Mouse (Mus musculus): Measurements from ENCODE around the gene Hsd17b7. TPM values are rescaled to one million over a fixed set of nuclear protein-coding genes. Genes with fewer than 3 reads are reported as not detected.
"Not testable (repeated sequence)": the region's sequence is repeated elsewhere in the genome, so short reads cannot be mapped to it uniquely, and the experiment has no call there.

The Hsd17b7 gene
- polyA plus RNA-seq, 1 experiment from 2014 or later: 25.7 TPM

- Histone ChIP-seq H3K9me3 (ENCODE audit: low read length) (no peaks in the 10 kb centered on the region), H3K4me2 (ENCODE audit: low read depth, low read length) (no peak overlapping the region), H3K27ac (ENCODE audit: low read depth) (no peak overlapping the region), H3K4me1 (ENCODE audit: insufficient read depth) (no peaks in the 10 kb centered on the region), H3K36me3 (replicated peaks; ENCODE audit: insufficient read depth, low read length) (no peaks in the 10 kb centered on the region), H3K27me3 (ENCODE audit: insufficient read depth, low read length) (no peaks in the 10 kb centered on the region), H3K9ac (replicated peaks) (no peak overlapping the region), H3K4me3 (ENCODE audit: low read depth, low read length) (no peak overlapping the region)
- no peak for TF ChIP-seq CTCF (IDR thresholded peaks at IDR 0.05; ENCODE audit: low read depth)
- ATAC-seq: no peak
- 68% methylated on average over 3 of the region's 3 CpGs for WGBS (ENCODE audit: insufficient replicate concordance)
- no peak for DNase-seq
Measured at GRCm38 (mm10) chr1:170005297-170005696, 36.3 kb upstream of the Hsd17b7 start.

GRCm38 (mm10) chr1:169993901-169994300 lies 24.9 kb upstream of the Hsd17b7 start:
- not testable (repeated sequence) for H3K27me3 ChIP-seq (ENCODE audit: insufficient read depth, low read length); DNase-seq; H3K27ac ChIP-seq (ENCODE audit: low read depth); H3K9ac ChIP-seq (replicated peaks); ATAC-seq; H3K36me3 ChIP-seq (replicated peaks; ENCODE audit: insufficient read depth, low read length); H3K4me3 ChIP-seq (ENCODE audit: low read depth, low read length); H3K9me3 ChIP-seq (ENCODE audit: low read length); H3K4me1 ChIP-seq (ENCODE audit: insufficient read depth); H3K4me2 ChIP-seq (ENCODE audit: low read depth, low read length)
- WGBS (ENCODE audit: insufficient replicate concordance): 82% methylated on average over 6 of the region's 6 CpGs

- no peak overlapping the region for H3K4me3 ChIP-seq (ENCODE audit: low read depth, low read length)
- no peak overlapping the region for H3K27ac ChIP-seq (ENCODE audit: low read depth)
- H3K27me3 ChIP-seq (ENCODE audit: insufficient read depth, low read length): no peaks in the 10 kb centered on the region
- 73% methylated on average over 1 of the region's 1 CpGs for WGBS (ENCODE audit: insufficient replicate concordance)
- H3K4me1 ChIP-seq (ENCODE audit: insufficient read depth): no peaks in the 10 kb centered on the region
- no peaks in the 10 kb centered on the region for H3K9me3 ChIP-seq (ENCODE audit: low read length)
- no peak for ATAC-seq
- H3K9ac ChIP-seq (replicated peaks): no peak overlapping the region
- no peak for TF ChIP-seq EP300 (IDR thresholded peaks at IDR 0.05; ENCODE audit: low read depth)
- no peak for TF ChIP-seq CTCF (IDR thresholded peaks at IDR 0.05; ENCODE audit: low read depth)
- no peaks in the 10 kb centered on the region for H3K36me3 ChIP-seq (replicated peaks; ENCODE audit: insufficient read depth, low read length)
- no peak for DNase-seq
- no peak overlapping the region for H3K4me2 ChIP-seq (ENCODE audit: low read depth, low read length)
Measured at GRCm38 (mm10) chr1:169986166-169986565, 17.1 kb upstream of the Hsd17b7 start.

GRCm38 (mm10) chr1:169977621-169978020 lies 8.6 kb upstream of the Hsd17b7 start:
- 83% methylated on average over 4 of the region's 4 CpGs for WGBS (ENCODE audit: insufficient replicate concordance)
- no peak overlapping the region for H3K4me3 ChIP-seq (ENCODE audit: low read depth, low read length)

GRCm38 (mm10) chr1:169971998-169972397 lies 3.0 kb upstream of the Hsd17b7 start:
- no peak for ATAC-seq
- peaks cover 16% of the 10 kb centered on the region for H3K4me1 ChIP-seq (ENCODE audit: insufficient read depth)
- H3K9me3 ChIP-seq (ENCODE audit: low read length): no peaks in the 10 kb centered on the region
- no peak for DNase-seq
- H3K36me3 ChIP-seq (replicated peaks; ENCODE audit: insufficient read depth, low read length): no peaks in the 10 kb centered on the region
- no peak overlapping the region for H3K9ac ChIP-seq (replicated peaks)
- H3K4me3 ChIP-seq (ENCODE audit: low read depth, low read length): no peak overlapping the region
- no peak overlapping the region for H3K27ac ChIP-seq (ENCODE audit: low read depth)
- no peaks in the 10 kb centered on the region for H3K27me3 ChIP-seq (ENCODE audit: insufficient read depth, low read length)
- no peak overlapping the region for H3K4me2 ChIP-seq (ENCODE audit: low read depth, low read length)
- 62% methylated on average over 2 of the region's 2 CpGs for WGBS (ENCODE audit: insufficient replicate concordance)
- TF ChIP-seq EP300 (IDR thresholded peaks at IDR 0.05; ENCODE audit: low read depth) (no peak), CTCF (IDR thresholded peaks at IDR 0.05; ENCODE audit: low read depth) (no peak)

More at GRCm38 (mm10) chr1:169977621-169978020, 8.6 kb upstream of the Hsd17b7 start:
- DNase-seq (no peak), ATAC-seq (no peak)
- no peaks in the 10 kb centered on the region for H3K36me3 ChIP-seq (replicated peaks; ENCODE audit: insufficient read depth, low read length)
- no peak overlapping the region for H3K27ac ChIP-seq (ENCODE audit: low read depth)
- TF ChIP-seq EP300 (IDR thresholded peaks at IDR 0.05; ENCODE audit: low read depth): no peak
- no peak for TF ChIP-seq CTCF (IDR thresholded peaks at IDR 0.05; ENCODE audit: low read depth)
- H3K4me2 ChIP-seq (ENCODE audit: low read depth, low read length): no peak overlapping the region
- no peak overlapping the region for H3K9ac ChIP-seq (replicated peaks)
- H3K4me1 ChIP-seq (ENCODE audit: insufficient read depth): no peaks in the 10 kb centered on the region
- no peaks in the 10 kb centered on the region for H3K9me3 ChIP-seq (ENCODE audit: low read length)
- H3K27me3 ChIP-seq (ENCODE audit: insufficient read depth, low read length): no peaks in the 10 kb centered on the region

GRCm38 (mm10) chr1:169970936-169971335 lies 1.9 kb upstream of the Hsd17b7 start:
- Histone ChIP-seq H3K4me2 (ENCODE audit: low read depth, low read length) (no peak overlapping the region), H3K4me1 (ENCODE audit: insufficient read depth) (peaks cover 16% of the 10 kb centered on the region), H3K4me3 (ENCODE audit: low read depth, low read length) (no peak overlapping the region), H3K36me3 (replicated peaks; ENCODE audit: insufficient read depth, low read length) (no peaks in the 10 kb centered on the region), H3K9ac (replicated peaks) (no peak overlapping the region), H3K27me3 (ENCODE audit: insufficient read depth, low read length) (no peaks in the 10 kb centered on the region), H3K27ac (ENCODE audit: low read depth) (no peak overlapping the region), H3K9me3 (ENCODE audit: low read length) (no peaks in the 10 kb centered on the region)
- TF ChIP-seq EP300 (IDR thresholded peaks at IDR 0.05; ENCODE audit: low read depth) (no peak), CTCF (IDR thresholded peaks at IDR 0.05; ENCODE audit: low read depth) (no peak)
- no peak for ATAC-seq
- DNase-seq: no peak
- WGBS (ENCODE audit: insufficient replicate concordance): 85% methylated on average over 4 of the region's 4 CpGs

- TF ChIP-seq EP300 (IDR thresholded peaks at IDR 0.05; ENCODE audit: low read depth) (no peak), CTCF (IDR thresholded peaks at IDR 0.05; ENCODE audit: low read depth) (no peak)
- Histone ChIP-seq H3K9ac (replicated peaks) (peak overlapping the region; percentile 59), H3K27ac (ENCODE audit: low read depth) (peak overlapping the region; percentile 61), H3K36me3 (replicated peaks; ENCODE audit: insufficient read depth, low read length) (peaks cover 5% of the 10 kb centered on the region), H3K9me3 (ENCODE audit: low read length) (no peaks in the 10 kb centered on the region), H3K4me1 (ENCODE audit: insufficient read depth) (peaks cover 16% of the 10 kb centered on the region), H3K27me3 (ENCODE audit: insufficient read depth, low read length) (no peaks in the 10 kb centered on the region), H3K4me2 (ENCODE audit: low read depth, low read length) (peak overlapping the region; percentile 92), H3K4me3 (ENCODE audit: low read depth, low read length) (peak overlapping the region; percentile 68)
- DNase-seq: no peak
- ATAC-seq: peak; percentile 14
- 1% methylated on average over 9 of the region's 9 CpGs for WGBS (ENCODE audit: insufficient replicate concordance)
Measured at GRCm38 (mm10) chr1:169969516-169969886, 460 bp upstream of the Hsd17b7 start.

All from liver, postnatal 0 days (tissue).